Mouse (Mus musculus) liver, postnatal 0 days (tissue): ENCODE data around the gene Plpp2.

Source experiments
- CTCF ChIP-seq: sonication (generic); IDR thresholded peaks from 2 replicates; pipeline ENCODE4 v1.5.1; 2016; ENCODE audit warnings: antibody characterized with exemption, low read depth
- EP300 ChIP-seq: IDR thresholded peaks from 2 replicates; pipeline ENCODE4 v1.6.1; 2016; ENCODE audit warnings: antibody characterized with exemption, low read depth, mild to moderate bottlenecking

- TF ChIP-seq CTCF (no peak), EP300 (no peak)
These were observed 23.9 kb upstream of the Plpp2 start for GRCm38 (mm10) chr10:79557496-79557895.
